Mouse (Mus musculus): ENCODE measurements at regions not wholly inside any gene's neighbourhood (a gene's known extent, or its start where the extent isn't known, plus 50 kb on each side); places are given as distances from the start of the nearest gene placed in this dataset.
A peak's percentile ranks its signal among the peaks of the same experiment; 100 is the strongest.

GRCm38 (mm10) chr5:60143391-60143790, 1665.2 kb upstream of the G6pd2 start:
- peak in 1 of 2 experiments; percentile 3 for DNase-seq (ENCODE audit: low spot score in 2 of 2)

- DNase-seq (ENCODE audit: low spot score in 2 of 2), result no peak
Measured at GRCm38 (mm10) chr5:60145609-60146008, 1663.0 kb upstream of the G6pd2 start.
